Mouse (Mus musculus) myocyte (in vitro differentiated cells): ENCODE measurements around the gene Gfod2. TPM values are rescaled to one million over a fixed set of nuclear protein-coding genes. Genes with fewer than 3 reads are reported as not detected.

Source experiments
- H3K27me3 ChIP-seq: one replicate; pipeline ENCODE4 v1.6.1; 2011; ENCODE audit not compliant: control insufficient read depth, insufficient read depth, insufficient read length
- H3K36me3 ChIP-seq: one replicate; pipeline ENCODE4 v1.6.1; 2011; ENCODE audit not compliant: control insufficient read depth, insufficient read depth
- H3K4me2 ChIP-seq: one replicate; pipeline ENCODE4 v1.6.1; 2011; ENCODE audit warnings: low read depth, control low read depth
- H3K4me3 ChIP-seq: one replicate; pipeline ENCODE4 v1.5.1; 2011; ENCODE audit warnings: mild to moderate bottlenecking, control low read depth, moderate library complexity
- H3K79me2 ChIP-seq: one replicate; pipeline ENCODE4 v1.6.1; 2011; ENCODE audit not compliant: control insufficient read depth, insufficient read depth
- H3ac ChIP-seq: one replicate; pipeline ENCODE4 v1.6.1; 2011; ENCODE audit not compliant: control insufficient read depth, insufficient read length
- CEBPB ChIP-seq: IDR thresholded peaks from 2 replicates; pipeline ENCODE4 v1.6.1; 2011; ENCODE audit warnings: mild to moderate bottlenecking, moderate library complexity; ENCODE audit not compliant: poor library complexity, insufficient read depth, severe bottlenecking
- E2F4 ChIP-seq: IDR thresholded peaks from one replicate; pipeline ENCODE4 v1.6.1; 2011; ENCODE audit warnings: mild to moderate bottlenecking, control low read depth, moderate library complexity; ENCODE audit not compliant: insufficient read depth
- MAX ChIP-seq: IDR thresholded peaks from one replicate; pipeline ENCODE4 v1.6.1; 2011; ENCODE audit warnings: low read depth, mild to moderate bottlenecking, control low read depth
- MYOD1 ChIP-seq, 3 experiments: IDR thresholded peaks; one replicate each; pipeline ENCODE4 v1.6.1; 2011; ENCODE audit warnings: control low read depth in 2 of 3, low read depth in 2 of 3, mild to moderate bottlenecking in 2 of 3, moderate library complexity in 1 of 3; ENCODE audit not compliant: insufficient read length in 2 of 3, control insufficient read depth in 1 of 3
- MYOG ChIP-seq, 3 experiments: IDR thresholded peaks; one replicate each; pipeline ENCODE4 v1.6.1; 2011; ENCODE audit warnings: control low read depth in 2 of 3, low read depth in 2 of 3, mild to moderate bottlenecking in 2 of 3; ENCODE audit not compliant: insufficient read length in 2 of 3, control insufficient read depth in 1 of 3, insufficient read depth in 1 of 3
- POLR2A ChIP-seq: IDR thresholded peaks from one replicate; pipeline ENCODE4 v1.6.1; 2011; ENCODE audit warnings: low read depth, mild to moderate bottlenecking, control low read depth, moderate library complexity; ENCODE audit not compliant: insufficient read length
- POLR2AphosphoS2 ChIP-seq: IDR thresholded peaks from one replicate; pipeline ENCODE4 v1.6.1; 2011; ENCODE audit warnings: low read depth, control low read depth; ENCODE audit not compliant: insufficient read length
- REST ChIP-seq: IDR thresholded peaks from one replicate; pipeline ENCODE4 v1.6.1; 2011; ENCODE audit warnings: mild to moderate bottlenecking, control low read depth, moderate library complexity; ENCODE audit not compliant: insufficient read depth, insufficient read length
- SRF ChIP-seq: IDR thresholded peaks from one replicate; pipeline ENCODE4 v1.6.1; 2011; ENCODE audit warnings: low read depth; ENCODE audit not compliant: control insufficient read depth, insufficient read length
- TCF12 ChIP-seq: IDR thresholded peaks from one replicate; pipeline ENCODE4 v1.6.1; 2011; ENCODE audit warnings: mild to moderate bottlenecking, control low read depth; ENCODE audit not compliant: poor library complexity, insufficient read depth, severe bottlenecking
- TCF3 ChIP-seq: IDR thresholded peaks from one replicate; pipeline ENCODE4 v1.6.1; 2011; ENCODE audit warnings: low read depth, control low read depth; ENCODE audit not compliant: insufficient read length
- USF1 ChIP-seq: IDR thresholded peaks from one replicate; pipeline ENCODE4 v1.6.1; 2011; ENCODE audit warnings: low read depth, mild to moderate bottlenecking, control low read depth, moderate library complexity
- polyA plus RNA-seq: library from polyadenylated mRNA; unstranded; fragments of >200 nt; fragmentation: generic; extraction: Trizol; gene quantifications from one replicate; pipeline ENCODE4 v1.2.1, GENCODE M21; 2012; ENCODE audit warnings: missing spikeins

The Gfod2 gene
- polyA plus RNA-seq, 1 experiment = 5.0 TPM

GRCm38 (mm10) chr8:105700966-105701824 is 57.3 kb downstream of the Gfod2 start, which contains the start of the genes Acd and Pard6a:
Gene Acd (minus strand): TSS chr8:105701102.
Gene Pard6a (plus strand): TSS chr8:105701148.
- Histone ChIP-seq H3K27me3 (no peaks in the 10 kb centered on the region), H3K36me3 (peaks cover 3% of the 10 kb centered on the region), H3K4me3 (peak within 1 kb of the TSS; percentile 91), H3K79me2 (peaks cover under 1% of the 10 kb centered on the region), H3K4me2 (peak within 1 kb of the TSS; percentile 99), H3ac (peak within 1 kb of the TSS; percentile 6)
- TF ChIP-seq TCF12 = no peak
- TF ChIP-seq POLR2AphosphoS2 = peak; percentile 89
- TF ChIP-seq REST = no peak
- peak; percentile 94 for TF ChIP-seq USF1
- peak; percentile 17; the same call in 1 of the 2 replicates for TF ChIP-seq CEBPB
- no peak for TF ChIP-seq SRF
- TF ChIP-seq MYOD1 (IDR thresholded peaks at IDR 0.05; ENCODE audit: control insufficient read depth in 1 of 3, insufficient read length in 2 of 3, low read depth in 2 of 3) = peak in 1 of 3 experiments; percentile 70
- peak; percentile 79 for TF ChIP-seq POLR2A
- peak in 2 of 3 experiments; percentile 47 to 57 for TF ChIP-seq MYOG (IDR thresholded peaks at IDR 0.05; ENCODE audit: control insufficient read depth in 1 of 3, insufficient read depth in 1 of 3, insufficient read length in 2 of 3, low read depth in 2 of 3)
- TF ChIP-seq E2F4 = no peak

DNA sequence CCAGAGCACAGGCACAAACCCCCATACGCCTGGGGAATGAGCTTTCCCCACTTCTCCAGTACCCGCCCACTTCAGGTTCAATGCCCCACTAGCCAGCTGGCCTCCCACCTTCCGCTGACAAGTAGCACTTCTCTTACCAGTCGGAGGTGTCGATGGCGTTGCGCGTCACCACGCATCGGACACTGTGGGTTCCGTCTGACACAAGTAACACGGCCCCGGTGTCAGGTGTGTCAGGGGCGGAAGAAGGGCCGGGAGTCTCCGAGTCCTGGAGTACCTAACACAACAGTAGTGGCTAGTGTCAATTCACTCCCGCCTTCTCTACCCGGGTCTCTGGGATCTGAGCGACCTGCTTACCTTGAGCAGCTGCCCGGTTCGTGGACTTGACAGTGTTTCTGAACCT is 57.9 kb downstream of the Gfod2 start:
- no peak for TF ChIP-seq E2F4
- TF ChIP-seq MYOG (IDR thresholded peaks at IDR 0.05; ENCODE audit: control insufficient read depth in 1 of 3, insufficient read depth in 1 of 3, insufficient read length in 2 of 3, low read depth in 2 of 3) = no peak
- TF ChIP-seq SRF = no peak
- TF ChIP-seq REST = no peak
- TF ChIP-seq TCF12 = no peak
- no peak for TF ChIP-seq USF1
- no peak for TF ChIP-seq TCF3
- TF ChIP-seq MYOD1 (IDR thresholded peaks at IDR 0.05; ENCODE audit: control insufficient read depth in 1 of 3, insufficient read length in 2 of 3, low read depth in 2 of 3) = no peak
- no peak for TF ChIP-seq POLR2AphosphoS2
- H3ac ChIP-seq = peak overlapping the region; percentile 6
- peaks cover 3% of the 10 kb centered on the region for H3K36me3 ChIP-seq
- peak overlapping the region; percentile 91 for H3K4me3 ChIP-seq
- no peaks in the 10 kb centered on the region for H3K27me3 ChIP-seq
- H3K79me2 ChIP-seq = no peaks in the 10 kb centered on the region
- H3K4me2 ChIP-seq = peak overlapping the region; percentile 99

GRCm38 (mm10) chr8:105699488-105700215 is 58.8 kb downstream of the Gfod2 start:
- peaks cover 3% of the 10 kb centered on the region for H3K36me3 ChIP-seq
- TF ChIP-seq MYOD1 (IDR thresholded peaks at IDR 0.05; ENCODE audit: control insufficient read depth in 1 of 3, insufficient read length in 2 of 3, low read depth in 2 of 3) = no peak
- TF ChIP-seq SRF = no peak
- no peak for TF ChIP-seq MAX
- TF ChIP-seq E2F4 = no peak
- TF ChIP-seq MYOG (IDR thresholded peaks at IDR 0.05; ENCODE audit: control insufficient read depth in 1 of 3, insufficient read depth in 1 of 3, insufficient read length in 2 of 3, low read depth in 2 of 3) = no peak
- TF ChIP-seq TCF3 = no peak
- no peak for TF ChIP-seq TCF12
- no peak for TF ChIP-seq POLR2A
- no peak for TF ChIP-seq CEBPB
- no peak for TF ChIP-seq REST
- TF ChIP-seq POLR2AphosphoS2 = no peak
- no peak for TF ChIP-seq USF1

DNA sequence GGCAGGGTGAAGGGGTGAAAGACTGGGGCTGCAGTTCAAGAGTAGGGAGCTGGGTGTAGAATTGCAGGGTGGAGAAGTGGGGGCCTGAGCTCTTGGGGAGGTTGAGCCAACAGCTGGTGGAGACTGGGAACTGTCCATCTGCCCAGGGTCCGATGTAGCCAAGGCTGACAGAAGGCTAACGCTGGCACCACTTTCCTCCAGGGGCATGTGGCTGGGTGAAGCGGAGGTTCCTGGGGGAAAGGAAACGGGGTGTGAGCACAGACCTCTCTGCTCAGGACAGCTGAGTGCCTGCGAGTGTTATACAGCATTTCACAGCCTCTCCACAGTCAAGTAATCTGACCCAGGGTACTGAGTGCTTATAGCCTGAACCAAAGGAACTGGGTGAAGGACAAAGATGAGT is 59.7 kb downstream of the Gfod2 start:
- no peaks in the 10 kb centered on the region for H3K27me3 ChIP-seq
- no peak overlapping the region for H3K4me2 ChIP-seq
- H3ac ChIP-seq = no peak overlapping the region
- no peak overlapping the region for H3K4me3 ChIP-seq
- TF ChIP-seq MAX = no peak
- TF ChIP-seq TCF12 = no peak
- H3K36me3 ChIP-seq = peaks cover 3% of the 10 kb centered on the region
- H3K79me2 ChIP-seq = no peaks in the 10 kb centered on the region

More at GRCm38 (mm10) chr8:105699488-105700215, 58.8 kb downstream of the Gfod2 start:
- peak overlapping the region; percentile 91 for H3K4me3 ChIP-seq
- peak overlapping the region; percentile 99 for H3K4me2 ChIP-seq
- H3K27me3 ChIP-seq = no peaks in the 10 kb centered on the region
- no peaks in the 10 kb centered on the region for H3K79me2 ChIP-seq
- H3ac ChIP-seq = peak overlapping the region; percentile 6
